Mouse (Mus musculus): Measurements from ENCODE around the gene Chtop. TPM values are rescaled to one million over a fixed set of nuclear protein-coding genes. Genes with fewer than 3 reads are reported as not detected.

Gene Chtop
- polyA plus RNA-seq, 1 experiment from 2014 or later, result 78.2 TPM

- WGBS, result 18% methylated on average over 37 of the region's 37 CpGs
These were observed 44.7 kb downstream of the Chtop start for GRCm38 (mm10) chr3:90464552-90465080.

GRCm38 (mm10) chr3:90462579-90462978 is 46.7 kb downstream of the Chtop start:
- DNase-seq (ENCODE audit: low spot score), result no peak
- no peak overlapping the region for H3K4me3 ChIP-seq (ENCODE audit: low read depth, low read length)
- H3K27me3 ChIP-seq (replicated peaks; ENCODE audit: control insufficient read depth, insufficient read depth, low read length), result peaks cover 46% of the 10 kb centered on the region
- no peak overlapping the region for H3K27ac ChIP-seq (ENCODE audit: low read depth, low read length)
- H3K36me3 ChIP-seq (ENCODE audit: control insufficient read depth, insufficient read depth, low read length), result no peaks in the 10 kb centered on the region
- WGBS, result 30% methylated on average over 7 of the region's 7 CpGs
- H3K9ac ChIP-seq (ENCODE audit: low read depth, low read length), result no peak overlapping the region
- ATAC-seq (replicated peaks; ENCODE audit: low FRiP score), result no peak
- no peaks in the 10 kb centered on the region for H3K9me3 ChIP-seq (ENCODE audit: control insufficient read depth, low read length)
- peak overlapping the region; percentile 27 for H3K4me2 ChIP-seq
- H3K4me1 ChIP-seq (replicated peaks; ENCODE audit: control insufficient read depth, insufficient read depth, low read length), result peaks cover 7% of the 10 kb centered on the region

More at GRCm38 (mm10) chr3:90464552-90465080, 44.7 kb downstream of the Chtop start:
- H3K9me3 ChIP-seq (ENCODE audit: control insufficient read depth, low read length), result no peaks in the 10 kb centered on the region
- peak overlapping the region; percentile 83 for H3K4me2 ChIP-seq
- DNase-seq (ENCODE audit: low spot score) (no peak), ATAC-seq (replicated peaks; ENCODE audit: low FRiP score) (no peak)
- H3K36me3 ChIP-seq (ENCODE audit: control insufficient read depth, insufficient read depth, low read length), result no peaks in the 10 kb centered on the region
- peaks cover 7% of the 10 kb centered on the region for H3K4me1 ChIP-seq (replicated peaks; ENCODE audit: control insufficient read depth, insufficient read depth, low read length)
- peaks cover 46% of the 10 kb centered on the region for H3K27me3 ChIP-seq (replicated peaks; ENCODE audit: control insufficient read depth, insufficient read depth, low read length)
- no peak overlapping the region for H3K27ac ChIP-seq (ENCODE audit: low read depth, low read length)
- H3K4me3 ChIP-seq (ENCODE audit: low read depth, low read length), result peak overlapping the region; percentile 52
- H3K9ac ChIP-seq (ENCODE audit: low read depth, low read length), result no peak overlapping the region

DNA sequence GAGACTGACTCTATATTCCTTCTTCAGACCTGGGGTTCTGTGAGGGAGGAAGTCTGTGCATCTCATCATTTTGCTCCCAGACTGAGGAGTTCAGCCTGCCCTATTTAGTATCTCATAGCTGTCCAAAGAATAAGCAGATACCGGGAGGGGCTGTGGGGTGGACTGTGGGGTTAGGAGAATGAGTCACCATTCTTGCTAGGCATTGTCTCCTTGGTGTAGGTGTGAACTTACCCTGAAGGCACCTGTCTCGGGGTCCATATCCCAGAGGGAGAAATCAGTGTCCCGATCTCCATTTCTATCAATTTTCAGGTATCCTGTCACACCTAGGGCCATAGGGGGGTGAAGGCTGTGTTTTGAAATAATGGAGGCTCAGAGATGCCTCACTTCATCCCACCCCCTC is 47.4 kb downstream of the Chtop start:
- Histone ChIP-seq H3K27me3 (replicated peaks; ENCODE audit: control insufficient read depth, insufficient read depth, low read length) (peaks cover 46% of the 10 kb centered on the region), H3K9ac (ENCODE audit: low read depth, low read length) (no peak overlapping the region), H3K27ac (ENCODE audit: low read depth, low read length) (no peak overlapping the region), H3K4me1 (replicated peaks; ENCODE audit: control insufficient read depth, insufficient read depth, low read length) (peaks cover 7% of the 10 kb centered on the region), H3K36me3 (ENCODE audit: control insufficient read depth, insufficient read depth, low read length) (no peaks in the 10 kb centered on the region), H3K4me2 (no peak overlapping the region), H3K9me3 (ENCODE audit: control insufficient read depth, low read length) (no peaks in the 10 kb centered on the region), H3K4me3 (ENCODE audit: low read depth, low read length) (no peak overlapping the region)
- 81% methylated on average over 3 of the region's 3 CpGs for WGBS
- no peak for ATAC-seq (replicated peaks; ENCODE audit: low FRiP score)
- no peak for DNase-seq (ENCODE audit: low spot score)

DNA sequence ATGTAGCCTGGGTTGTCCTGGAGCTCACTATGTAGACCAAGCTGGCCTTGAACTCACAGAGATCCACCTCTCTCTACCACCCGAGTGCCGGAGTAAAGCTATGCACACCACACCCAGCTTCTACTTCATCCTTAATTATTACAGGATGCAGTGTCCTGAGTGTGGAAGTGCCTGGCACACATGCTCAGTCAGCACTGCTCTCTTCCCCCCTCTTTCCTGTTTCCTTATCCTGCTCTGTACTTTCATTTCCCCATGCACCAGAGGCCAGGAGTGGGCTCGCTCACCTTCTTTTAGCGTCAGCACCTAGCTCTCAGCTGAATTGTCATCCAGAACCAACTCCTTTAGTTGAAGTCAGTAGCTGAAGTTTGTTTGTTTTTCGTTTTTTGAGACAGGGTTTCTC is 49.0 kb downstream of the Chtop start:
- ATAC-seq (replicated peaks; ENCODE audit: low FRiP score) (no peak), DNase-seq (ENCODE audit: low spot score) (no peak)
- Histone ChIP-seq H3K27ac (ENCODE audit: low read depth, low read length) (no peak overlapping the region), H3K4me3 (ENCODE audit: low read depth, low read length) (no peak overlapping the region), H3K4me2 (no peak overlapping the region), H3K9ac (ENCODE audit: low read depth, low read length) (no peak overlapping the region), H3K27me3 (replicated peaks; ENCODE audit: control insufficient read depth, insufficient read depth, low read length) (peaks cover 38% of the 10 kb centered on the region), H3K4me1 (replicated peaks; ENCODE audit: control insufficient read depth, insufficient read depth, low read length) (peaks cover 6% of the 10 kb centered on the region; the same call in 1 of the 2 replicates), H3K9me3 (ENCODE audit: control insufficient read depth, low read length) (no peaks in the 10 kb centered on the region), H3K36me3 (ENCODE audit: control insufficient read depth, insufficient read depth, low read length) (no peaks in the 10 kb centered on the region)
- 57% methylated on average over 5 of the region's 5 CpGs for WGBS

GRCm38 (mm10) chr3:90459727-90460126 is 49.6 kb downstream of the Chtop start:
- WGBS, result 82% methylated on average over 9 of the region's 9 CpGs
- no peak overlapping the region for H3K4me2 ChIP-seq

GRCm38 (mm10) chr3:90454931-90455330 is 54.4 kb downstream of the Chtop start:
- H3K9me3 ChIP-seq (ENCODE audit: control insufficient read depth, low read length), result no peaks in the 10 kb centered on the region
- no peak overlapping the region for H3K4me2 ChIP-seq
- DNase-seq (ENCODE audit: low spot score) (no peak), ATAC-seq (replicated peaks; ENCODE audit: low FRiP score) (no peak)
- H3K9ac ChIP-seq (ENCODE audit: low read depth, low read length), result no peak overlapping the region
- no peaks in the 10 kb centered on the region; the same call in none of the 2 replicates for H3K27me3 ChIP-seq (replicated peaks; ENCODE audit: control insufficient read depth, insufficient read depth, low read length)
- no peak overlapping the region for H3K4me3 ChIP-seq (ENCODE audit: low read depth, low read length)
- no peaks in the 10 kb centered on the region for H3K36me3 ChIP-seq (ENCODE audit: control insufficient read depth, insufficient read depth, low read length)
- WGBS, result 92% methylated on average over 14 of the region's 14 CpGs
- no peak overlapping the region for H3K27ac ChIP-seq (ENCODE audit: low read depth, low read length)
- peaks cover 10% of the 10 kb centered on the region for H3K4me1 ChIP-seq (replicated peaks; ENCODE audit: control insufficient read depth, insufficient read depth, low read length)

More at GRCm38 (mm10) chr3:90459727-90460126, 49.6 kb downstream of the Chtop start:
- peaks cover 32% of the 10 kb centered on the region for H3K27me3 ChIP-seq (replicated peaks; ENCODE audit: control insufficient read depth, insufficient read depth, low read length)
- H3K36me3 ChIP-seq (ENCODE audit: control insufficient read depth, insufficient read depth, low read length), result no peaks in the 10 kb centered on the region
- ATAC-seq (replicated peaks; ENCODE audit: low FRiP score) (no peak), DNase-seq (ENCODE audit: low spot score) (no peak)
- no peak overlapping the region for H3K27ac ChIP-seq (ENCODE audit: low read depth, low read length)
- H3K4me1 ChIP-seq (replicated peaks; ENCODE audit: control insufficient read depth, insufficient read depth, low read length), result 0 out of 2 replicates have a peak, but pooled peaks cover 3% of the 10 kb centered on the region
- no peak overlapping the region for H3K9ac ChIP-seq (ENCODE audit: low read depth, low read length)
- no peaks in the 10 kb centered on the region for H3K9me3 ChIP-seq (ENCODE audit: control insufficient read depth, low read length)
- H3K4me3 ChIP-seq (ENCODE audit: low read depth, low read length), result no peak overlapping the region

- WGBS, result 31% methylated on average over 10 of the region's 10 CpGs
- Histone ChIP-seq H3K36me3 (ENCODE audit: control insufficient read depth, insufficient read depth, low read length) (no peaks in the 10 kb centered on the region), H3K4me3 (ENCODE audit: low read depth, low read length) (peak overlapping the region; percentile 38), H3K9ac (ENCODE audit: low read depth, low read length) (no peak overlapping the region), H3K4me1 (replicated peaks; ENCODE audit: control insufficient read depth, insufficient read depth, low read length) (peaks cover 19% of the 10 kb centered on the region), H3K27ac (ENCODE audit: low read depth, low read length) (peak overlapping the region; percentile 55; the same call in 1 of the 2 replicates), H3K27me3 (replicated peaks; ENCODE audit: control insufficient read depth, insufficient read depth, low read length) (no peaks in the 10 kb centered on the region), H3K4me2 (peak overlapping the region; percentile 62), H3K9me3 (ENCODE audit: control insufficient read depth, low read length) (no peaks in the 10 kb centered on the region)
- ATAC-seq (replicated peaks; ENCODE audit: low FRiP score) (peak; percentile 61), DNase-seq (ENCODE audit: low spot score) (no peak)
These were observed 57.8 kb downstream of the Chtop start for GRCm38 (mm10) chr3:90451396-90452095.

- Histone ChIP-seq H3K4me1 (replicated peaks; ENCODE audit: control insufficient read depth, insufficient read depth, low read length) (peaks cover 19% of the 10 kb centered on the region), H3K9ac (ENCODE audit: low read depth, low read length) (no peak overlapping the region), H3K4me3 (ENCODE audit: low read depth, low read length) (peak overlapping the region; percentile 38), H3K4me2 (peak overlapping the region; percentile 62), H3K36me3 (ENCODE audit: control insufficient read depth, insufficient read depth, low read length) (no peaks in the 10 kb centered on the region), H3K27ac (ENCODE audit: low read depth, low read length) (peak overlapping the region; percentile 55; the same call in 1 of the 2 replicates), H3K9me3 (ENCODE audit: control insufficient read depth, low read length) (no peaks in the 10 kb centered on the region), H3K27me3 (replicated peaks; ENCODE audit: control insufficient read depth, insufficient read depth, low read length) (no peaks in the 10 kb centered on the region)
- ATAC-seq (replicated peaks; ENCODE audit: low FRiP score) (no peak), DNase-seq (ENCODE audit: low spot score) (no peak)
- 25% methylated on average over 12 of the region's 12 CpGs for WGBS
These were observed 58.4 kb downstream of the Chtop start for GRCm38 (mm10) chr3:90450874-90451273.

All from liver, embryonic 11.5 days (tissue).